Mouse (Mus musculus): ENCODE data around the gene Aicda.

GRCm38 (mm10) chr6:122602242-122602991 is 48.8 kb downstream of the Aicda start, which contains the start of gene Apobec1:
- no peak for TF ChIP-seq CTCF (IDR thresholded peaks at IDR 0.05)
- TF ChIP-seq EP300 (IDR thresholded peaks at IDR 0.05), result no peak
